Mouse (Mus musculus) heart, embryonic 10.5 days (tissue): ENCODE results near the gene Gm10490. TPM values are rescaled to one million over a fixed set of nuclear protein-coding genes. Genes with fewer than 3 reads are reported as not detected.
A peak's percentile ranks its signal among the peaks of the same experiment; 100 is the strongest.

Experiments
- DNase-seq: peaks from one replicate; pipeline ENCODE4 v3.0.0-alpha.2; 2017; ENCODE audit warnings: low spot score
- H3K27ac ChIP-seq: fragments of 300-500 bp; sonication (generic); 2 replicates; pipeline ENCODE4 v1.5.1; 2016; ENCODE audit warnings: mild to moderate bottlenecking
- H3K27me3 ChIP-seq: fragments of 300-500 bp; sonication (generic); 2 replicates; pipeline ENCODE4 v1.6.1; 2016; ENCODE audit warnings: mild to moderate bottlenecking; ENCODE audit not compliant: poor library complexity, insufficient read depth, severe bottlenecking
- H3K36me3 ChIP-seq: fragments of 300-500 bp; sonication (generic); 2 replicates; pipeline ENCODE4 v1.6.1; 2016; ENCODE audit warnings: mild to moderate bottlenecking, moderate library complexity
- H3K4me1 ChIP-seq: fragments of 300-500 bp; sonication (generic); 2 replicates; pipeline ENCODE4 v1.6.1; 2016; ENCODE audit warnings: mild to moderate bottlenecking
- H3K4me3 ChIP-seq: fragments of 300-500 bp; sonication (generic); 2 replicates; pipeline ENCODE4 v1.5.1; 2016; ENCODE audit warnings: mild to moderate bottlenecking, moderate library complexity
- H3K9me3 ChIP-seq: fragments of 300-500 bp; sonication (generic); 2 replicates; pipeline ENCODE4 v1.6.1; 2016; ENCODE audit warnings: mild to moderate bottlenecking, moderate library complexity
- WGBS: fragments of 180-500 bp; shearing (Covaris S2); methylation state at CpG from one replicate; pipeline ENCODE4 v1.1.7; 2016; 5-methylcytosine and 5-hydroxymethylcytosine counted together
- polyA plus RNA-seq: library from polyadenylated mRNA; unstranded; fragments of >200 nt; fragmentation: Nextera tagmentation; extraction: Ambion mirVana; gene quantifications from 2 replicates; pipeline ENCODE4 v1.2.1, GENCODE M21; 2016

Gene Gm10490
- polyA plus RNA-seq, 1 experiment from 2014 or later, result 0.45 TPM

DNA sequence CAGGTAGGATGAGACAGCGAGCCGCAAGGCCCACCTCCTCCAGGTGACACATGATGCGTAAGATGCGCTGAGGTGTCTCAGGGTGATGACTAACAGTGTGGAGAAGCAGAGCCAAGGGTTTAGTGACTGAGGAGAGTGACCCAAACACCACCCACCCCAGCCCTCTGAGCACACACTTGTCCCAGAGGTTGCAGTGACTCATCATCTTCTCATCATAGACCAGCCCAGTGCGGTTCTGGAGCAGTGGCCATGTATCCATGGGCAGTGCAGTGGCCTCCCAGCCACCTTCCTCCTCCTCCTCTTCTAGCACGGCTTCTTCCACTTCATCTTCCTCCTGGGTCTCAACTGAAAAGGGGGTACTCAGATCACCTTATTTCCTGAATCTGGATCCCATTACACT lies 28.3 kb downstream of the Gm10490 start:
- WGBS, result 88% methylated on average over 6 of the region's 6 CpGs

DNA sequence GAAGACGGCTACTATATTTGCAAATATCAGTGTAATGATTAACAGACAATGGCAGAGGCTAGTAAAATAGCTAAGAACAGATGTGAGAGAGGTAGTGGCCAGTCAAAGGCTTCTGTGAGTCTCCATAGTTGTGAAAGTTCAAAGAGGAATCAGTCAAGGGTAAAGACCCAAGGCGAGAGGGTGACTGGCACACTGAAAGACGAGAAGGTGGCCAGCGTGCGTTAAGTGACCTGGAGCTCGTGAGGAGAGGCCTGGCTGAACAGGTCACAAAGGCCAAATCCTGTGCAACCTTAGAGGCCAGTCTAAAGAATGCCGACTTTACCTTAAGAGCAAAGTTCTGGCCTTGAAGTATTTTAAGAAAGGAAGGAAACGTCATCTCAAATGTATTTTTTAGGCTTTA lies 36.3 kb downstream of the Gm10490 start:
- WGBS, result 83% methylated on average over 8 of the region's 8 CpGs
- H3K27me3 ChIP-seq, result no peaks in the 10 kb centered on the region

More for the DNA sequence above, 28.3 kb downstream of the Gm10490 start:
- DNase-seq, result no peak
- Histone ChIP-seq H3K36me3 (peaks cover 46% of the 10 kb centered on the region), H3K4me1 (no peaks in the 10 kb centered on the region), H3K9me3 (no peaks in the 10 kb centered on the region), H3K27me3 (no peaks in the 10 kb centered on the region), H3K27ac (no peak overlapping the region), H3K4me3 (no peak overlapping the region)

DNA sequence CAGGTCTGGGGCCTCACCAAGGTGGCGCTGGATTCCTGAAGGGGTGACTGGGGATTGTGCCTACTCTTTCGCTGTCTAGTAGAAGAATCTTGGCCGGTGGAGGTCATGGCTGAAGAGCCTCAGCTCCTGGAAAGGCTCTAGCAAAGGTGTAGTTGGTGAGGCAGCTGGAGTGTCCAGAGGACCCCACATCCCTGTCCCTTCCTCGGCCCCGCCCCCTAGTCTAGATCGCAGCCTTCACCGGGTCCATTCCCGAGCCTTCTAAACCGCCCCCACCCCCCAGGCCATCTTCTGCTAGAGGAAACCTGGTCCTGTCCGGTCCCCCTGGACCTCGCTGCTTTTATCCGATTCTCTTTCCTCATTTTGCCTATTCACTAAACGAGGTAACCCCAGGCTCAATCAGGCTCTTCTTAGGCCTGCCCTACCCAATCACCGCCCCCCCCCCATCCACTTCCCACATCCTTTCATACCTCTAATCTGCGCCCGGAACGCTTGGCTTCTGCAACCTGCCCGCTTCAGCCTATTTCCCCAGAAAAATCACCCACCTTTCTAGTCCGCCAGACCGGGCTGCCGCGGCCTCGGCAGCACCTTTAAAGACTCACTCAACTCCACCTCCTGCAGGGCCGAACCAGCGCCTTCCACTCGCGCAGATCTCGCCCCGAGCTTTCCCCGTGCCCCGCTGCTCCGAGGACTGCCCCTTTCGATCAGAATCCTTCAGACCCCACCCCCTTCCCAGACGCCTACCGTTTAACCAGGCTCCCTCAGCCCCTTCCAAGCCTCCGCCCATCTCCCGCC lies 38.0 kb downstream of the Gm10490 start, which contains the start of gene Hdac6:
Gene Hdac6, minus strand, starts transcription at position 782 of the 792 bp plus-strand sequence.
- 17% methylated on average over 35 of the region's 37 CpGs for WGBS
- Histone ChIP-seq H3K27ac (peak within 1 kb of the TSS; percentile 86), H3K4me1 (no peaks in the 10 kb centered on the region), H3K9me3 (no peaks in the 10 kb centered on the region), H3K4me3 (peak within 1 kb of the TSS; percentile 60), H3K36me3 (no peaks in the 10 kb centered on the region), H3K27me3 (no peaks in the 10 kb centered on the region)
- no peak for DNase-seq

More for the DNA sequence above, 36.3 kb downstream of the Gm10490 start:
- H3K4me1 ChIP-seq, result no peaks in the 10 kb centered on the region
- no peak overlapping the region for H3K4me3 ChIP-seq
- peaks cover 11% of the 10 kb centered on the region; the same call in 1 of the 2 replicates for H3K36me3 ChIP-seq
- no peak for DNase-seq
- H3K9me3 ChIP-seq, result no peaks in the 10 kb centered on the region
- no peak overlapping the region for H3K27ac ChIP-seq

DNA sequence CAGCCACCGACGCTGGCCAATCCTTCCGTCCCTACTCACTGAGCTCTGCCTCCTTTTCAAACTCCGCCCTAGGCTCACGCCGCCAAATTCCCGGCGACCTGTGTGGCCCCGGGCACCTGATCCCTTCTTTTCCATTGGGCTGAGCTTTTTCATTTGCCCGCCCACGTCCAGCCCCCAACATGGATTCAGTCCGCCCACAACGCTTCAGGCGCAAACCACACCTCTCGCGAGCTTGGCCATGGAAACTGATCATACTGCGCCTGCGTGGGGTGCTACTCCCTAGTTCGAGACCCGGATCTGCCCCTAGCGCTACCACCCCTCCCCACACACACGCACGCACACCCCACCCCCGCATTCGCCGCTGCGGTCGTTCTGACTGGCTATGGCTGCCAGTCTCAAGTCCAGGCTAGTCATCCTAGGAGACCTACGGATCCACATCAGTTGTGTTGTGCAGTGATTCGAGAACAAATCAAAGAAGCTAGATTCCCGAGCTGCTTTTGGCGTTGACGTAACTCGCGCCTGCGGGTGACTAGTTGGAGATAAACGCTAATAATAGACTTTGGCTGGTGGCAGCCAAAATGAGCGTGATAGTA lies 38.7 kb downstream of the Gm10490 start:
- Histone ChIP-seq H3K4me1 (no peaks in the 10 kb centered on the region), H3K4me3 (peak overlapping the region; percentile 60), H3K27ac (peak overlapping the region; percentile 86), H3K36me3 (no peaks in the 10 kb centered on the region), H3K9me3 (no peaks in the 10 kb centered on the region), H3K27me3 (no peaks in the 10 kb centered on the region)
- 14% methylated on average over 38 of the region's 38 CpGs for WGBS
- DNase-seq, result peak; percentile 99

DNA sequence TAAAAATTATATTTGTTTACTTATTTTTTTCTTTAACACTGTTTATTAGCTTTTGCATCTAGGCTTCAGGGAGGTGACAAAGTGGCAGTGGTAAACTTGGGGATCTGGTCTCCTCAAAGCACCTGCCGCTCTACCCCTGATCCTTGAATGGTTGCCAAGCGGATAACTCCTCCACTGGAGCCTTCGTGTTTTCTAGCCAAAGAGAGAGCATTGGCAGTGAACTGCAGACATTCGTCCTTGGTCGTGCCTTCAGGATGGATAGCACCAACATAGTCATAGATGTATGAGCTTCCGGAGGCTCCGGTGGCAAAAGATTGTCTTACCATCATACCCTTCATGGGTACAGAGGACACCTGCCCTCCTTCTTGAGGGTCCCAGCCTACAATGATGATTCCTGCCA lies 40.7 kb downstream of the Gm10490 start:
- Histone ChIP-seq H3K36me3 (no peaks in the 10 kb centered on the region), H3K27ac (no peak overlapping the region), H3K27me3 (no peaks in the 10 kb centered on the region), H3K9me3 (no peaks in the 10 kb centered on the region), H3K4me3 (no peak overlapping the region), H3K4me1 (no peaks in the 10 kb centered on the region)
- 90% methylated on average over 7 of the region's 7 CpGs for WGBS
- DNase-seq, result no peak

DNA sequence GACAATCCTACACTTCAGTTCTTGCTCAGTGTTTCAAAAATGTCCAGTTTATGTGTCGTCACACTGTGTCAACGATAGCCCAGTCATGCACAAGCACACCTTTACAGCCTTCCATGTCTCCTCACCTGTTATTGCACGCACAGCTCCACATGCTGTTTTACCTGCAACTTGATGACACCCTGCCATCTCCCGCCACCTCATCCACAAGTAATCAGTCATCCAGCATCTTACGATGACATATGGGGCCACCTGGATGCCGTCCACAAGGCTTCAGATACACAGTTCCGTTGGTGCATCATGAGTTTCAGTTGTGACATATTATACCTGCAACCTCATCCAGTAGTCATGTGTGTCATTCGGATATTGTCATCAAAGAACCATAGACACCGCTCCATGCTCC lies 49.5 kb downstream of the Gm10490 start:
- 88% methylated on average over 9 of the region's 9 CpGs for WGBS
- no peaks in the 10 kb centered on the region for H3K36me3 ChIP-seq
- no peaks in the 10 kb centered on the region for H3K4me1 ChIP-seq
- H3K27ac ChIP-seq, result no peak overlapping the region
- H3K4me3 ChIP-seq, result no peak overlapping the region
- H3K9me3 ChIP-seq, result no peaks in the 10 kb centered on the region
- H3K27me3 ChIP-seq, result no peaks in the 10 kb centered on the region
- DNase-seq, result no peak

Other genes with a start within 250 kb of the Gm10490 start
- gene Plp2, start 238.2 kb upstream of the Gm10490 start, polyA plus RNA-seq, result 147 and 155 TPM in 2 replicates
- gene Magix, start 228.3 kb upstream of the Gm10490 start, polyA plus RNA-seq, result 0.05 and 0.06 TPM in 2 replicates
- gene Gpkow, start 212.4 kb upstream of the Gm10490 start, polyA plus RNA-seq, result 38.1 and 38.5 TPM in 2 replicates
- gene Wdr45, start 195.2 kb upstream of the Gm10490 start, polyA plus RNA-seq, result 21.0 and 21.5 TPM in 2 replicates
- gene Gm45208, start 187.3 kb upstream of the Gm10490 start, polyA plus RNA-seq, result 0.39 TPM in 1 of 2 replicates, not detected in the other
- gene Praf2, start 181.1 kb upstream of the Gm10490 start, polyA plus RNA-seq, result 47.7 and 61.2 TPM in 2 replicates
- 8.6 and 11.7 TPM in 2 replicates for gene Ccdc120, start 158.6 kb upstream of the Gm10490 start, polyA plus RNA-seq
- 22.7 and 23.2 TPM in 2 replicates for gene Tfe3, start 147.0 kb upstream of the Gm10490 start, polyA plus RNA-seq
- gene Gripap1, start 119.8 kb upstream of the Gm10490 start, polyA plus RNA-seq, result 35.4 and 37.6 TPM in 2 replicates
- gene Kcnd1, start 87.3 kb upstream of the Gm10490 start, polyA plus RNA-seq, result 1.1 and 1.4 TPM in 2 replicates
- 33.0 and 43.8 TPM in 2 replicates for gene Otud5, start 68.2 kb upstream of the Gm10490 start, polyA plus RNA-seq
- gene Pim2, start 31.3 kb upstream of the Gm10490 start, polyA plus RNA-seq, result 7.0 and 7.8 TPM in 2 replicates
- 32.2 and 33.5 TPM in 2 replicates for gene Slc35a2, start 25.5 kb upstream of the Gm10490 start, polyA plus RNA-seq
- 80.4 and 107 TPM in 2 replicates for gene Pqbp1, start 10.3 kb upstream of the Gm10490 start, polyA plus RNA-seq
- gene Timm17b, start 10.2 kb upstream of the Gm10490 start, polyA plus RNA-seq, result 140 and 156 TPM in 2 replicates
- gene Gm10491, start 1.7 kb upstream of the Gm10490 start, polyA plus RNA-seq, result not detected in 2 replicates
- 0.12 and 0.60 TPM in 2 replicates for gene Pcsk1n, start 10.3 kb downstream of the Gm10490 start, polyA plus RNA-seq
- gene Eras, start 19.1 kb downstream of the Gm10490 start, polyA plus RNA-seq, result not detected in 2 replicates
- 36.4 and 36.9 TPM in 2 replicates for gene Hdac6, start 38.3 kb downstream of the Gm10490 start, polyA plus RNA-seq
- gene Gata1, start 68.5 kb downstream of the Gm10490 start, polyA plus RNA-seq, result 18.0 and 20.2 TPM in 2 replicates
- not detected in 2 replicates for gene Glod5, start 109.0 kb downstream of the Gm10490 start, polyA plus RNA-seq
- gene Suv39h1, start 165.2 kb downstream of the Gm10490 start, polyA plus RNA-seq, result 64.2 and 71.7 TPM in 2 replicates
- gene Was, start 181.0 kb downstream of the Gm10490 start, polyA plus RNA-seq, result 0.20 and 0.74 TPM in 2 replicates
- gene Wdr13, start 223.3 kb downstream of the Gm10490 start, polyA plus RNA-seq, result 21.8 and 25.0 TPM in 2 replicates
- gene Rbm3, start 236.3 kb downstream of the Gm10490 start, polyA plus RNA-seq, result 342 and 398 TPM in 2 replicates